Mouse (Mus musculus) liver, embryonic 15.5 days (tissue): ENCODE data around the gene Lrrc19. TPM values are rescaled to one million over a fixed set of nuclear protein-coding genes. Genes with fewer than 3 reads are reported as not detected.

Experiments
- microRNA counts: library from miRNA; unstranded; fragments of <30 nt; microRNA quantifications from one replicate; lab custom pipeline; 2016
- microRNA-seq: library from miRNA; unstranded; fragments of <30 nt; microRNA quantifications from one replicate; pipeline ENCODE4, GENCODE M21; 2016
- polyA plus RNA-seq: library from polyadenylated mRNA; unstranded; fragments of >200 nt; fragmentation: Nextera tagmentation; extraction: Ambion mirVana; gene quantifications from 2 replicates; pipeline ENCODE4 v1.2.1, GENCODE M21; 2015

The Lrrc19 gene
- polyA plus RNA-seq, 1 experiment from 2014 or later, result 0.03 TPM

MicroRNAs encoded within 50 kb of the gene (microRNA counts, 519-probe panel; counts per million panel counts)
- 2,722 counts per million, percentile 52 among the panel's probes with 10 or more counts for microRNA mmu-miR-872 (lab: Ali Mortazavi, UCI)

Small RNA genes lying within 50 kb of the gene (microRNA-seq; reads per million reads assigned to microRNA genes)
- 850 reads per million, percentile 74 among the genes with 10 or more reads in this experiment for gene Mir872

Other genes with a start within 250 kb of the Lrrc19 start
- gene Gm10306, start 93.6 kb downstream of the Lrrc19 start, polyA plus RNA-seq, result not detected in 2 replicates
- 7.5 and 9.1 TPM in 2 replicates for gene Caap1, start 93.3 kb downstream of the Lrrc19 start, polyA plus RNA-seq
- gene Plaa, start 46.9 kb downstream of the Lrrc19 start, polyA plus RNA-seq, result 25.9 and 26.4 TPM in 2 replicates
- 1.8 and 1.9 TPM in 2 replicates for gene Ift74, start 35.7 kb downstream of the Lrrc19 start, polyA plus RNA-seq
- gene Tek, start 89.1 kb upstream of the Lrrc19 start, polyA plus RNA-seq, result 4.0 and 4.8 TPM in 2 replicates